Mouse (Mus musculus) heart, embryonic 12.5 days (tissue): ENCODE measurements around the gene Cstf3. TPM values are rescaled to one million over a fixed set of nuclear protein-coding genes. Genes with fewer than 3 reads are reported as not detected.

Source experiments
- ATAC-seq: fragments of 200-750 bp; cut with Nextera tagmentation; 2 replicates; pipeline ENCODE4 v1.8.0; 2017; ENCODE audit warnings: moderate TSS enrichment, moderate library complexity; ENCODE audit not compliant: insufficient number of reproducible peaks, low FRiP score
- H3K27ac ChIP-seq: fragments of 300-500 bp; sonication (generic); 2 replicates; pipeline ENCODE4 v1.5.1; 2016; ENCODE audit warnings: mild to moderate bottlenecking, moderate library complexity; ENCODE audit not compliant: poor library complexity, severe bottlenecking
- H3K27me3 ChIP-seq: fragments of 300-500 bp; sonication (generic); replicated peaks from 2 replicates; pipeline ENCODE4 v1.6.1; 2016; ENCODE audit warnings: mild to moderate bottlenecking, moderate library complexity
- H3K36me3 ChIP-seq: fragments of 300-500 bp; sonication (generic); 2 replicates; pipeline ENCODE4 v1.6.1; 2016; ENCODE audit warnings: mild to moderate bottlenecking, moderate library complexity
- H3K4me1 ChIP-seq: fragments of 300-500 bp; sonication (generic); replicated peaks from 2 replicates; pipeline ENCODE4 v1.6.1; 2016; ENCODE audit warnings: mild to moderate bottlenecking
- H3K4me2 ChIP-seq: fragments of 300-500 bp; sonication (generic); 2 replicates; pipeline ENCODE4 v1.6.1; 2016; ENCODE audit warnings: mild to moderate bottlenecking, moderate library complexity
- H3K4me3 ChIP-seq: fragments of 300-500 bp; sonication (generic); 2 replicates; pipeline ENCODE4 v1.5.1; 2016; ENCODE audit warnings: mild to moderate bottlenecking
- H3K9ac ChIP-seq: fragments of 300-500 bp; sonication (generic); 2 replicates; pipeline ENCODE4 v1.6.1; 2016; ENCODE audit warnings: mild to moderate bottlenecking, moderate library complexity
- H3K9me3 ChIP-seq: fragments of 300-500 bp; sonication (generic); replicated peaks from 2 replicates; pipeline ENCODE4 v1.6.1; 2016; ENCODE audit warnings: mild to moderate bottlenecking, moderate library complexity
- WGBS: fragments of 180-500 bp; shearing (Covaris S2); methylation state at CpG from one replicate; pipeline ENCODE4 v1.1.7; 2016; 5-methylcytosine and 5-hydroxymethylcytosine counted together
- polyA plus RNA-seq: library from polyadenylated mRNA; unstranded; fragments of >200 nt; fragmentation: Nextera tagmentation; extraction: Ambion mirVana; gene quantifications from 2 replicates; pipeline ENCODE4 v1.2.1, GENCODE M21; 2016

The Cstf3 gene
- polyA plus RNA-seq, 1 experiment from 2014 or later: 68.6 TPM

GRCm38 (mm10) chr2:104604718-104605117, 14.4 kb downstream of the Cstf3 start:
- Histone ChIP-seq H3K4me2 (peak overlapping the region; percentile 16; the same call in 1 of the 2 replicates), H3K27ac (0 out of 2 replicates have a peak overlapping the region, but pooled peaks have one; percentile 33), H3K27me3 (no peaks in the 10 kb centered on the region), H3K4me3 (no peak overlapping the region), H3K9me3 (no peaks in the 10 kb centered on the region), H3K4me1 (peaks cover 3% of the 10 kb centered on the region; the same call in 1 of the 2 replicates), H3K36me3 (peaks cover 9% of the 10 kb centered on the region), H3K9ac (no peak overlapping the region)
- WGBS: 60% methylated on average over 5 of the region's 5 CpGs
- ATAC-seq: no peak

GRCm38 (mm10) chr2:104605560-104605959, 15.2 kb downstream of the Cstf3 start:
- ATAC-seq: no peak
- H3K36me3 ChIP-seq: peaks cover 9% of the 10 kb centered on the region
- H3K9ac ChIP-seq: no peak overlapping the region
- H3K27me3 ChIP-seq: no peaks in the 10 kb centered on the region
- H3K4me1 ChIP-seq: peaks cover 3% of the 10 kb centered on the region; the same call in 1 of the 2 replicates
- 93% methylated on average over 1 of the region's 1 CpGs for WGBS
- H3K9me3 ChIP-seq: no peaks in the 10 kb centered on the region
- no peak overlapping the region for H3K4me3 ChIP-seq
- H3K27ac ChIP-seq: no peak overlapping the region
- no peak overlapping the region for H3K4me2 ChIP-seq

GRCm38 (mm10) chr2:104614786-104615185, 24.5 kb downstream of the Cstf3 start:
- no peak overlapping the region for H3K4me3 ChIP-seq
- no peak overlapping the region for H3K4me2 ChIP-seq
- peaks cover 13% of the 10 kb centered on the region for H3K36me3 ChIP-seq
- peaks cover 5% of the 10 kb centered on the region; the same call in 1 of the 2 replicates for H3K4me1 ChIP-seq
- no peak overlapping the region for H3K27ac ChIP-seq
- WGBS: 97% methylated on average over 3 of the region's 3 CpGs
- H3K27me3 ChIP-seq: no peaks in the 10 kb centered on the region
- no peak for ATAC-seq
- H3K9me3 ChIP-seq: no peaks in the 10 kb centered on the region
- H3K9ac ChIP-seq: no peak overlapping the region

GRCm38 (mm10) chr2:104615985-104616711, 25.8 kb downstream of the Cstf3 start:
- H3K9ac ChIP-seq: no peak overlapping the region
- 88% methylated on average over 4 of the region's 4 CpGs for WGBS

GRCm38 (mm10) chr2:104658659-104659058, 68.3 kb downstream of the Cstf3 start:
- ATAC-seq: no peak
- Histone ChIP-seq H3K9ac (no peak overlapping the region), H3K36me3 (peaks cover 71% of the 10 kb centered on the region), H3K4me2 (no peak overlapping the region), H3K9me3 (no peaks in the 10 kb centered on the region), H3K27ac (no peak overlapping the region), H3K4me1 (no peaks in the 10 kb centered on the region), H3K27me3 (no peaks in the 10 kb centered on the region), H3K4me3 (no peak overlapping the region)
- 96% methylated on average over 1 of the region's 1 CpGs for WGBS

More at GRCm38 (mm10) chr2:104615985-104616711, 25.8 kb downstream of the Cstf3 start:
- H3K27ac ChIP-seq: no peak overlapping the region
- H3K27me3 ChIP-seq: no peaks in the 10 kb centered on the region
- H3K4me1 ChIP-seq: peaks cover 5% of the 10 kb centered on the region; the same call in 1 of the 2 replicates
- H3K4me3 ChIP-seq: no peak overlapping the region
- ATAC-seq: no peak
- peaks cover 8% of the 10 kb centered on the region; the same call in 1 of the 2 replicates for H3K36me3 ChIP-seq
- no peaks in the 10 kb centered on the region for H3K9me3 ChIP-seq
- no peak overlapping the region for H3K4me2 ChIP-seq

GRCm38 (mm10) chr2:104663372-104664100, 73.2 kb downstream of the Cstf3 start:
- WGBS: 87% methylated on average over 8 of the region's 8 CpGs

GRCm38 (mm10) chr2:104669122-104669804, 78.9 kb downstream of the Cstf3 start:
- Histone ChIP-seq H3K27ac (no peak overlapping the region), H3K4me3 (no peak overlapping the region), H3K27me3 (no peaks in the 10 kb centered on the region), H3K36me3 (peaks cover 24% of the 10 kb centered on the region), H3K9me3 (no peaks in the 10 kb centered on the region), H3K4me2 (no peak overlapping the region), H3K4me1 (peaks cover 7% of the 10 kb centered on the region; the same call in 1 of the 2 replicates), H3K9ac (no peak overlapping the region)
- WGBS: 83% methylated on average over 6 of the region's 6 CpGs
- ATAC-seq: no peak

More at GRCm38 (mm10) chr2:104663372-104664100, 73.2 kb downstream of the Cstf3 start:
- no peak overlapping the region for H3K27ac ChIP-seq
- H3K9ac ChIP-seq: no peak overlapping the region
- H3K4me2 ChIP-seq: no peak overlapping the region
- H3K27me3 ChIP-seq: no peaks in the 10 kb centered on the region
- H3K4me1 ChIP-seq: no peaks in the 10 kb centered on the region
- ATAC-seq: no peak
- H3K4me3 ChIP-seq: no peak overlapping the region
- no peaks in the 10 kb centered on the region for H3K9me3 ChIP-seq
- peaks cover 65% of the 10 kb centered on the region for H3K36me3 ChIP-seq

GRCm38 (mm10) chr2:104671724-104672123, 81.4 kb downstream of the Cstf3 start:
- H3K27me3 ChIP-seq: no peaks in the 10 kb centered on the region
- ATAC-seq: no peak
- H3K9me3 ChIP-seq: no peaks in the 10 kb centered on the region
- no peak overlapping the region for H3K4me2 ChIP-seq
- peaks cover 7% of the 10 kb centered on the region; the same call in 1 of the 2 replicates for H3K4me1 ChIP-seq
- no peak overlapping the region for H3K27ac ChIP-seq
- H3K9ac ChIP-seq: no peak overlapping the region
- peaks cover 4% of the 10 kb centered on the region; the same call in 1 of the 2 replicates for H3K36me3 ChIP-seq
- H3K4me3 ChIP-seq: no peak overlapping the region

GRCm38 (mm10) chr2:104677326-104677725, 87.0 kb downstream of the Cstf3 start:
- no peak overlapping the region for H3K4me2 ChIP-seq
- no peak overlapping the region for H3K9ac ChIP-seq
- peaks cover 7% of the 10 kb centered on the region; the same call in 1 of the 2 replicates for H3K4me1 ChIP-seq
- WGBS: 81% methylated on average over 3 of the region's 3 CpGs
- H3K9me3 ChIP-seq: no peaks in the 10 kb centered on the region
- H3K27ac ChIP-seq: no peak overlapping the region
- no peaks in the 10 kb centered on the region for H3K27me3 ChIP-seq
- H3K4me3 ChIP-seq: no peak overlapping the region
- no peak for ATAC-seq
- H3K36me3 ChIP-seq: peaks cover 14% of the 10 kb centered on the region

- WGBS: 82% methylated on average over 4 of the region's 4 CpGs
- no peak overlapping the region for H3K4me3 ChIP-seq
Observed at GRCm38 (mm10) chr2:104684771-104685170, 94.4 kb downstream of the Cstf3 start.

More at GRCm38 (mm10) chr2:104684771-104685170, 94.4 kb downstream of the Cstf3 start:
- H3K27me3 ChIP-seq: no peaks in the 10 kb centered on the region
- H3K9me3 ChIP-seq: no peaks in the 10 kb centered on the region
- ATAC-seq: no peak
- peaks cover 22% of the 10 kb centered on the region for H3K36me3 ChIP-seq
- H3K9ac ChIP-seq: no peak overlapping the region; the same call in 1 of the 2 replicates
- H3K27ac ChIP-seq: no peak overlapping the region
- H3K4me2 ChIP-seq: no peak overlapping the region; the same call in 1 of the 2 replicates
- H3K4me1 ChIP-seq: 0 out of 2 replicates have a peak, but pooled peaks cover 3% of the 10 kb centered on the region
